Mouse (Mus musculus): ENCODE data around the gene Mettl22.

DNA sequence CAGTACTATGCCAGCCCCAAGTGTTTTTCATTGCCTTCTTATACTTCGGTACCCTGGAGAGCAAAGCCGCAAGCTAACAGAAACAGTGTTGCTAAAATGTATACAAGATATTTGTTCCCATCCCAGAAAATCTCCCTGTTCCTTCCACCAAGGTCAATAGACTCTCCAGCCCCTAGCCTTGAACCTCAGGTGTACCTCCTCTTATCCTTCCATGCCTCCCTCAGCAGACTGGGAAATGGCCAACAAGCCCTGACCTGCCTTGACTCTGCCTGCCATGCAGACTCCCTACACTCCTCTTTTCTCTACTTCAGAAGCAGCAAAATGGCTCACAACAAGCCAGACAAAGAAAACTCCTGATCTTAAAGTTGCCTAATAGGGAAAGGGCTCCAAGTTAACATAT, 17.3 kb upstream of the Mettl22 start:
- TF ChIP-seq POLR2A (IDR thresholded peaks at IDR 0.05; ENCODE audit: borderline replicate concordance, extremely low read depth, insufficient read depth, insufficient read length, poor library complexity, severe bottlenecking) (no peak), CTCF (IDR thresholded peaks at IDR 0.05; ENCODE audit: borderline replicate concordance, extremely low read depth, insufficient read depth, insufficient read length) (no peak)

All from brain, embryonic 14.5 days (tissue).